11 mouse cellular contexts compared by ENCODE assay signal in genomic region chr2:131044354-131044852, GRCm38 (mm10). TPM values are rescaled to one million over a fixed set of nuclear protein-coding genes. Genes with fewer than 3 reads are reported as not detected.
DNase-seq lines count a peak whose midpoint lies in the region; ATAC-seq and TF ChIP-seq lines count a peak whose summit lies in the region.
"Had no signal": no experiment of that assay in that cellular context is flagged by ENCODE, and none has a peak within 500 bp of the region (broad histone marks: within the 10 kb centered on the region; RNA-seq: fewer than 3 reads in every experiment).

No protein-coding gene starts in this region.

- peaks cover 39% of the 10 kb centered on the region for H3K27me3 ChIP-seq in heart, embryonic 16.5 days (ENCODE audit: control insufficient read depth, insufficient read depth, low read length)
- peaks cover 30% of the 10 kb centered on the region for H3K27me3 ChIP-seq in lung, postnatal 0 days (replicated peaks; ENCODE audit: insufficient read depth, low read length)
- H3K27me3 ChIP-seq in embryonic facial prominence, embryonic 12.5 days = peaks cover 40% of the 10 kb centered on the region
- peaks cover 32% of the 10 kb centered on the region for H3K27me3 ChIP-seq in stomach, embryonic 16.5 days (ENCODE audit: control insufficient read depth, insufficient read depth, low read length)

- H3K27ac ChIP-seq in heart, embryonic 16.5 days (ENCODE audit: low read length) = no peak overlapping the region
- H3K27ac ChIP-seq in lung, postnatal 0 days (ENCODE audit: low read length) = no peak overlapping the region
- no peak overlapping the region for H3K27ac ChIP-seq in embryonic facial prominence, embryonic 12.5 days
- no peak overlapping the region for H3K27ac ChIP-seq in stomach, embryonic 16.5 days (ENCODE audit: low read length)

- no peak for TF ChIP-seq EP300 in lung, postnatal 0 days (IDR thresholded peaks at IDR 0.05)

- TF ChIP-seq CTCF in lung, postnatal 0 days (IDR thresholded peaks at IDR 0.05) = peak; percentile 49

- 0 out of 2 replicates have a peak overlapping the region, but pooled peaks have one; percentile 15 for H3K4me2 ChIP-seq in heart, embryonic 16.5 days (ENCODE audit: low read depth, low read length)
- H3K4me2 ChIP-seq in lung, postnatal 0 days (replicated peaks; ENCODE audit: low read depth, low read length) = no peak overlapping the region
- H3K4me2 ChIP-seq in embryonic facial prominence, embryonic 12.5 days (replicated peaks) = peak overlapping the region; percentile 21
- peak overlapping the region; percentile 26 for H3K4me2 ChIP-seq in stomach, embryonic 16.5 days (ENCODE audit: low read depth, low read length)

- no peak for ATAC-seq in heart, embryonic 16.5 days (replicated peaks; ENCODE audit: extremely low read depth, insufficient read depth, low FRiP score)
- peak; percentile 56 for ATAC-seq in lung, postnatal 0 days
- ATAC-seq in embryonic facial prominence, embryonic 12.5 days (ENCODE audit: insufficient number of reproducible peaks, insufficient read depth, low FRiP score, low TSS enrichment) = no peak
- ATAC-seq in stomach, embryonic 16.5 days (ENCODE audit: insufficient read depth, low FRiP score) = peak; percentile 29; the same call in 1 of the 2 replicates

- intact Hi-C loops in heart, postnatal 10 days (cut with DNase I) = no loop called here

- no peaks in the 10 kb centered on the region for H3K9me3 ChIP-seq in heart, embryonic 16.5 days (replicated peaks; ENCODE audit: control insufficient read depth, low read length)
- H3K9me3 ChIP-seq in lung, postnatal 0 days (ENCODE audit: low read length) = no peaks in the 10 kb centered on the region
- H3K9me3 ChIP-seq in embryonic facial prominence, embryonic 12.5 days = no peaks in the 10 kb centered on the region
- H3K9me3 ChIP-seq in stomach, embryonic 16.5 days (replicated peaks; ENCODE audit: control insufficient read depth, low read length) = no peaks in the 10 kb centered on the region

- peaks cover 15% of the 10 kb centered on the region for H3K4me1 ChIP-seq in heart, embryonic 16.5 days (ENCODE audit: control insufficient read depth, insufficient read depth, low read length)
- peaks cover 14% of the 10 kb centered on the region; the same call in 1 of the 2 replicates for H3K4me1 ChIP-seq in lung, postnatal 0 days (ENCODE audit: insufficient read depth, low read depth, low read length)
- peaks cover 12% of the 10 kb centered on the region; the same call in 1 of the 2 replicates for H3K4me1 ChIP-seq in embryonic facial prominence, embryonic 12.5 days
- H3K4me1 ChIP-seq in stomach, embryonic 16.5 days (ENCODE audit: control insufficient read depth, insufficient read depth, low read length) = peaks cover 16% of the 10 kb centered on the region

- DNase-seq in heart, postnatal 10 days = no peak
- peak; percentile 42 for DNase-seq in lung, postnatal 0 days (ENCODE audit: low spot score)
- no peak for DNase-seq in lung, postnatal 14 days
- DNase-seq in frontal cortex, postnatal 14 days (ENCODE audit: low spot score in 2 of 2) = no peak
- no peak for DNase-seq in adrenal gland, postnatal 36 days
- DNase-seq: cerebellum, postnatal 36 days; gastrocnemius, postnatal 36 days had no signal

- H3K36me3 ChIP-seq in heart, embryonic 16.5 days (ENCODE audit: control insufficient read depth, insufficient read depth) = no peaks in the 10 kb centered on the region
- H3K36me3 ChIP-seq in lung, postnatal 0 days (ENCODE audit: insufficient read depth, low read length) = no peaks in the 10 kb centered on the region
- no peaks in the 10 kb centered on the region for H3K36me3 ChIP-seq in embryonic facial prominence, embryonic 12.5 days
- no peaks in the 10 kb centered on the region for H3K36me3 ChIP-seq in stomach, embryonic 16.5 days (ENCODE audit: control insufficient read depth, insufficient read depth, low read length)

- H3K9ac ChIP-seq in heart, embryonic 16.5 days (ENCODE audit: low read length) = no peak overlapping the region
- no peak overlapping the region for H3K9ac ChIP-seq in lung, postnatal 0 days (replicated peaks; ENCODE audit: low read depth)
- H3K9ac ChIP-seq in embryonic facial prominence, embryonic 12.5 days = no peak overlapping the region
- H3K9ac ChIP-seq in stomach, embryonic 16.5 days (ENCODE audit: low read length) = no peak overlapping the region

- no peak overlapping the region for H3K4me3 ChIP-seq in heart, embryonic 16.5 days (ENCODE audit: low read length)
- H3K4me3 ChIP-seq in lung, postnatal 0 days (ENCODE audit: low read depth, low read length) = no peak overlapping the region
- no peak overlapping the region for H3K4me3 ChIP-seq in embryonic facial prominence, embryonic 12.5 days
- 0 out of 2 replicates have a peak overlapping the region, but pooled peaks have one; percentile 13 for H3K4me3 ChIP-seq in stomach, embryonic 16.5 days (replicated peaks; ENCODE audit: low read length)

- 16% methylated on average over 7 of the region's 7 CpGs for WGBS in heart, embryonic 16.5 days
- WGBS in lung, postnatal 0 days = 10% methylated on average over 7 of the region's 7 CpGs
- WGBS in embryonic facial prominence, embryonic 12.5 days = 7% methylated on average over 7 of the region's 7 CpGs
- 5% methylated on average over 7 of the region's 7 CpGs for WGBS in stomach, embryonic 16.5 days

RNA-seq across cellular contexts. Expression of gene Gfra4, which starts 1.5 kb away (rescaled TPM):
- polyA plus RNA-seq in heart, embryonic 16.5 days (2015; fragmentation: Nextera tagmentation; extraction: Ambion mirVana) = 1.8 and 3.0 TPM in 2 replicates
- 1 to 10 TPM; 3.8 to 6.8 TPM for total RNA-seq in heart, postnatal 10 days (2021)
- 1.2 and 1.4 TPM in 2 replicates for polyA plus RNA-seq in lung, postnatal 0 days (2015; fragmentation: Nextera tagmentation; extraction: Ambion mirVana)
- polyA plus RNA-seq in embryonic facial prominence, embryonic 12.5 days (2016; fragmentation: Nextera tagmentation; extraction: Ambion mirVana) = 25.0 and 26.5 TPM in 2 replicates
- 9.8 and 10.9 TPM in 2 replicates for polyA plus RNA-seq in stomach, embryonic 16.5 days (2015; fragmentation: Nextera tagmentation; extraction: Ambion mirVana)
- total RNA-seq in adrenal gland, postnatal 36 days (2021) = 1 to 10 TPM; 4.1 to 4.6 TPM
- total RNA-seq: megakaryocyte-erythroid progenitor cell, adult 5-6 weeks had no signal

RNA-seq across cellular contexts. Expression of gene Adam33, which starts 19.2 kb away (rescaled TPM):
- 16.9 and 17.3 TPM in 2 replicates for polyA plus RNA-seq in heart, embryonic 16.5 days (2015; fragmentation: Nextera tagmentation; extraction: Ambion mirVana)
- 1 to 10 TPM in 1 of 2 experiments, under 1 TPM in 1; 0.92 to 1.8 TPM for total RNA-seq in heart, postnatal 10 days (2021)
- polyA plus RNA-seq in lung, postnatal 0 days (2015; fragmentation: Nextera tagmentation; extraction: Ambion mirVana) = 3.2 and 3.5 TPM in 2 replicates
- 7.4 and 7.5 TPM in 2 replicates for polyA plus RNA-seq in embryonic facial prominence, embryonic 12.5 days (2016; fragmentation: Nextera tagmentation; extraction: Ambion mirVana)
- polyA plus RNA-seq in stomach, embryonic 16.5 days (2015; fragmentation: Nextera tagmentation; extraction: Ambion mirVana) = 14.2 and 15.5 TPM in 2 replicates
- 1 to 10 TPM; 2.4 to 3.8 TPM for total RNA-seq in adrenal gland, postnatal 36 days (2021)

RNA-seq across cellular contexts. Expression of gene Siglec1, which starts 42.2 kb away (rescaled TPM):
- 0.46 and 0.49 TPM in 2 replicates for polyA plus RNA-seq in heart, embryonic 16.5 days (2015; fragmentation: Nextera tagmentation; extraction: Ambion mirVana)
- total RNA-seq in heart, postnatal 10 days (2021) = under 1 TPM; 0.64 to 0.77 TPM
- 1.1 TPM in 2 replicates for polyA plus RNA-seq in lung, postnatal 0 days (2015; fragmentation: Nextera tagmentation; extraction: Ambion mirVana)
- polyA plus RNA-seq in embryonic facial prominence, embryonic 12.5 days (2016; fragmentation: Nextera tagmentation; extraction: Ambion mirVana) = 0.08 and 0.11 TPM in 2 replicates
- polyA plus RNA-seq in stomach, embryonic 16.5 days (2015; fragmentation: Nextera tagmentation; extraction: Ambion mirVana) = 0.29 and 0.44 TPM in 2 replicates
- 1 to 10 TPM; 4.2 to 4.7 TPM for total RNA-seq in adrenal gland, postnatal 36 days (2021)

Comparison
In these comparisons a context has a peak if more than half of its experiments do, and no peak if none do; other contexts are left out.
1. ATAC-seq: peak in lung, postnatal 0 days (single experiment) and stomach, embryonic 16.5 days (single experiment); none in heart, embryonic 16.5 days (single experiment) and embryonic facial prominence, embryonic 12.5 days (single experiment).